Mouse (Mus musculus) cerebellum, adult 9-11 months (tissue): ENCODE measurements around the gene Zfp605.
"Not testable (repeated sequence)": the region's sequence is repeated elsewhere in the genome, so short reads cannot be mapped to it uniquely, and the experiment has no call there.

Source experiments
- DNase-seq: peaks from one replicate; pipeline ENCODE4 v3.0.0; 2022

The Zfp605 gene

GRCm38 (mm10) chr5:110107581-110108304 lies 2.1 kb upstream of the Zfp605 start, which contains the start of gene Gtpbp6:
Gtpbp6 (minus strand) TSS chr5:110108197.
- peak; percentile 97 for DNase-seq

- no peak for DNase-seq
These were observed 1.6 kb upstream of the Zfp605 start for GRCm38 (mm10) chr5:110108305-110108628.

- DNase-seq: not testable (repeated sequence)
These were observed 12.5 kb downstream of the Zfp605 start for GRCm38 (mm10) chr5:110122380-110122779.

GRCm38 (mm10) chr5:110135293-110136086 lies 25.6 kb downstream of the Zfp605 start, which contains the start of gene Chfr:
Chfr (plus strand) TSS chr5:110135842.
- peak; percentile 99 for DNase-seq

GRCm38 (mm10) chr5:110136087-110136464 lies 26.2 kb downstream of the Zfp605 start:
- no peak for DNase-seq

GRCm38 (mm10) chr5:110137816-110138215 lies 27.9 kb downstream of the Zfp605 start:
- no peak for DNase-seq

GRCm38 (mm10) chr5:110139325-110139724 lies 29.4 kb downstream of the Zfp605 start:
- no peak for DNase-seq

- no peak for DNase-seq
These were observed 30.5 kb downstream of the Zfp605 start for GRCm38 (mm10) chr5:110140424-110140823.

GRCm38 (mm10) chr5:110142309-110142708 lies 32.4 kb downstream of the Zfp605 start:
- DNase-seq: no peak

- no peak for DNase-seq
These were observed 33.1 kb downstream of the Zfp605 start for GRCm38 (mm10) chr5:110143007-110143406.

- no peak for DNase-seq
These were observed 59.5 kb downstream of the Zfp605 start for GRCm38 (mm10) chr5:110169374-110169773.

- peak; percentile 93 for DNase-seq
These were observed 66.6 kb downstream of the Zfp605 start, which contains the start of gene Golga3 for GRCm38 (mm10) chr5:110176362-110177020. Golga3 (plus strand) TSS chr5:110176701.

- DNase-seq: no peak
These were observed 67.1 kb downstream of the Zfp605 start for GRCm38 (mm10) chr5:110177021-110177420.

GRCm38 (mm10) chr5:110178628-110179027 lies 68.7 kb downstream of the Zfp605 start:
- DNase-seq: no peak
